Mouse (Mus musculus): ENCODE results near the gene Unc13a.
"Not testable (repeated sequence)": the region's sequence is repeated elsewhere in the genome, so short reads cannot be mapped to it uniquely, and the experiment has no call there.

Gene Unc13a

GRCm38 (mm10) chr8:71671549-71671965 is at the start of gene Unc13a:
Gene Unc13a (minus strand): TSS chr8:71671757.
- peak; percentile 82 to 84 for DNase-seq

- DNase-seq, result no peak
These were observed 48.4 kb upstream of the Unc13a start for GRCm38 (mm10) chr8:71719928-71720457.

GRCm38 (mm10) chr8:71719218-71719617 is 47.7 kb upstream of the Unc13a start:
- no peak for DNase-seq

- DNase-seq, result no peak
These were observed 46.7 kb upstream of the Unc13a start for GRCm38 (mm10) chr8:71718252-71718651.

- DNase-seq, result no peak
These were observed 45.5 kb upstream of the Unc13a start for GRCm38 (mm10) chr8:71717096-71717495.

- no peak for DNase-seq
These were observed 45.0 kb upstream of the Unc13a start for GRCm38 (mm10) chr8:71716561-71717053.

- no peak for DNase-seq
These were observed 44.0 kb upstream of the Unc13a start for GRCm38 (mm10) chr8:71715531-71715930.

- DNase-seq, result no peak
These were observed 40.0 kb upstream of the Unc13a start for GRCm38 (mm10) chr8:71711574-71711973.

GRCm38 (mm10) chr8:71709800-71710446 is 38.4 kb upstream of the Unc13a start:
- peak; percentile 74 to 80 for DNase-seq

- DNase-seq, result no peak
These were observed 37.7 kb upstream of the Unc13a start for GRCm38 (mm10) chr8:71709134-71709799.

- DNase-seq, result no peak
These were observed 36.3 kb upstream of the Unc13a start for GRCm38 (mm10) chr8:71707874-71708273.

- not testable (repeated sequence) for DNase-seq
These were observed 31.8 kb upstream of the Unc13a start for GRCm38 (mm10) chr8:71703400-71703799.

GRCm38 (mm10) chr8:71702923-71703322 is 31.4 kb upstream of the Unc13a start:
- no peak for DNase-seq

- DNase-seq, result no peak
These were observed 30.5 kb upstream of the Unc13a start for GRCm38 (mm10) chr8:71702087-71702432.

GRCm38 (mm10) chr8:71701414-71702086 is 30.0 kb upstream of the Unc13a start, which contains the start of gene B3gnt3:
Gene B3gnt3 (minus strand): TSS chr8:71701789.
- no peak for DNase-seq

GRCm38 (mm10) chr8:71700493-71701269 is 29.1 kb upstream of the Unc13a start:
- DNase-seq, result peak; percentile 58 to 64

- not testable (repeated sequence) for DNase-seq
These were observed 23.9 kb upstream of the Unc13a start for GRCm38 (mm10) chr8:71695456-71695855.

GRCm38 (mm10) chr8:71693166-71694041 is 21.8 kb upstream of the Unc13a start:
- no peak for DNase-seq

GRCm38 (mm10) chr8:71692509-71692908 is 21.0 kb upstream of the Unc13a start:
- DNase-seq, result no peak

- no peak for DNase-seq
These were observed 17.5 kb upstream of the Unc13a start, which contains the start of gene Insl3 for GRCm38 (mm10) chr8:71689028-71689427. Gene Insl3 (plus strand): TSS chr8:71689214.

- no peak for DNase-seq
These were observed 16.1 kb upstream of the Unc13a start for GRCm38 (mm10) chr8:71687616-71688015.

Data from lung, adult 18-20 months (tissue).